Mouse (Mus musculus) olfactory bulb, adult 2 months (tissue): Measurements from ENCODE around the gene Zfp68. TPM values are rescaled to one million over a fixed set of nuclear protein-coding genes. Genes with fewer than 3 reads are reported as not detected.

ENCODE experiments used
- H3K27ac ChIP-seq: fragments of 200-500 bp; 2 replicates; pipeline ENCODE4 v1.5.1; 2012; ENCODE audit warnings: low read depth, low read length; ENCODE audit not compliant: insufficient read depth
- H3K4me1 ChIP-seq: fragments of 200-500 bp; 2 replicates; pipeline ENCODE4 v1.6.1; 2012; ENCODE audit warnings: low read length; ENCODE audit not compliant: control insufficient read depth, insufficient read depth
- H3K4me3 ChIP-seq: fragments of 200-500 bp; 2 replicates; pipeline ENCODE4 v1.5.1; 2012; ENCODE audit warnings: mild to moderate bottlenecking, low read depth, low read length, moderate library complexity; ENCODE audit not compliant: insufficient read depth
- CTCF ChIP-seq: fragments of 200-500 bp; IDR thresholded peaks from 2 replicates; pipeline ENCODE4 v1.5.1; 2012; ENCODE audit warnings: low read depth, mild to moderate bottlenecking, low read length, moderate library complexity; ENCODE audit not compliant: insufficient read depth
- POLR2A ChIP-seq: fragments of 200-500 bp; IDR thresholded peaks from 2 replicates; pipeline ENCODE4 v1.6.1; 2012; ENCODE audit warnings: mild to moderate bottlenecking, low read depth, low read length, moderate library complexity; ENCODE audit not compliant: insufficient read depth
- WGBS: fragments of 180-500 bp; shearing (Covaris S2); methylation state at CpG from one replicate; pipeline ENCODE4 v1.1.7; 2018; 5-methylcytosine and 5-hydroxymethylcytosine counted together
- polyA plus RNA-seq: library from polyadenylated mRNA; stranded (reverse); fragments of >200 nt; gene quantifications from 2 replicates; pipeline ENCODE4 v1.2.4, GENCODE M21; 2012; ENCODE audit warnings: low replicate concordance; ENCODE audit not compliant: missing spikeins, insufficient read depth, insufficient read length

The Zfp68 gene
- polyA plus RNA-seq, result not detected in 2 replicates

DNA sequence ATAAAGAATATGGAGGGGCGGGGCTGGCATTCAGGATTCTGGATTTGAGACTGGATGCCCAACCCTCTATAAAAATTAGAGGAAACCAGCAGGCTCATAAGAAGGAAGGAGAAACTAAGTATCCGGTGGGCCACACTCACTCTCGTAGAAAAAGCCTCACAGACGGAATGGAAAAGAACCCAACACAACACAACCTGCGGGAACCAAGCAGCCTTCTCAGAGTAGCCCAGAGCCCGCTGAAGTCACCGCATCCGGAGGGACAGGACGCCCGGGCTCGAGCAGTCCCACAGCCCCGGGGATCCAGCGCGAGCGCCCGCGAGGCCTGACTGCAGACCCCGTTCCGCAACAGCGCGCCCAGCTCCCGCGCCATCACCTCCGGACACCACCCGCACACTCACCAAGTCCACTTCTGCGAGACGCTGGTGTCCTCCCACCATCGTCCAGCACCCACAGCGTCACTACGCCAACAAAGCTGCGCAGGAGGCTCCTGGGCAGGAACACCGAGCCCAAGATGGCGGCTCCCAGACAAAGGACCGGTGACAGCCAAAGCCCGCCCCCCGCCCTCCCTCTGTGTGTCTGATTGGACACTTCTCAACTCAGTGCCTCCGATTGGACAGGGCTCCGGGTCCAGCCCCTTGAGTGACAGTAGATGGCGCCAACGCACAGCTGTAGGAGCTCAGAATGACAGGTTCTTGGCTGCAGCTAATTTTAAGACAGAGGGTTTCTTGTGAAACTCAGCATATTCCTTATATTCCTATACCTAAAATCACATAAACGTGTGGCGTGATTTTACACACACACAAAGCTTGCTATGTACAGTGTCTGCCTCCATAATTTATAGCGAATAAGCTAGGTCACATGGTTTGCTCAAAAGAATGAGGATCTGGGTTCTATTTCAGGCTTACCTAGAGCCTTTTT, at the start of gene Zfp68:
Gene Zfp68 (minus strand): TSS at position 551 of the 918 bp plus-strand sequence.
- TF ChIP-seq POLR2A (peak; percentile 98), CTCF (no peak)
- Histone ChIP-seq H3K4me3 (peak within 1 kb of the TSS; percentile 98), H3K4me1 (peaks cover 5% of the 10 kb centered on the region), H3K27ac (peak within 1 kb of the TSS; percentile 97)
- under 1% methylated on average over 43 of the region's 43 CpGs for WGBS

- TF ChIP-seq POLR2A (no peak), CTCF (peak; percentile 39; the same call in 1 of the 2 replicates)
- Histone ChIP-seq H3K27ac (no peak overlapping the region), H3K4me3 (no peak overlapping the region), H3K4me1 (no peaks in the 10 kb centered on the region)
- WGBS, result 9% methylated on average over 5 of the region's 5 CpGs
These were observed 39.4 kb upstream of the Zfp68 start for GRCm38 (mm10) chr5:138658922-138659321.

- TF ChIP-seq POLR2A (no peak), CTCF (peak; percentile 45; the same call in 1 of the 2 replicates)
- no peak overlapping the region for H3K4me3 ChIP-seq
- 39% methylated on average over 6 of the region's 6 CpGs for WGBS
- no peak overlapping the region for H3K27ac ChIP-seq
- no peaks in the 10 kb centered on the region for H3K4me1 ChIP-seq
These were observed 38.3 kb upstream of the Zfp68 start for GRCm38 (mm10) chr5:138657854-138658253.

DNA sequence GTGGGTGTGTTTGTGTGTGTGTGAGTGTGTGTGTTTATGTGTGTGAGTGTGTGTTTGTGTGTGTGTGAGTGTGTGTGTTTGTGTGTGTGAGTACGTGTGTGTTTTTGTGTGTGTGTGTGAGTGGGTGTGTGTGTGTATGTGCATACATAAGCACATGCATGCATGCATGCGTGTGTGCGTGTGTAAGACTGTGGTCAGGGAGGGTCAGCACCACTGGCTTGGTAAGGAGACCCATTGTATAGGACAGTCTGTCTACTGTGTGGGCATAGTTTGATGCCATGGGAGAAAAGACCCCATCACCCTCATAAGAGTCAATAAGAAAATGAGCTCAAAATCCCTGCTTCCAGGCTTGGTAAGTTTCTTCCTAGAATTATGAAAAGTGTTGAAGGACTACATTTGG, 37.8 kb upstream of the Zfp68 start:
- no peak for TF ChIP-seq CTCF
- TF ChIP-seq POLR2A, result no peak
- Histone ChIP-seq H3K27ac (no peak overlapping the region), H3K4me3 (no peak overlapping the region), H3K4me1 (no peaks in the 10 kb centered on the region)
- 90% methylated on average over 3 of the region's 3 CpGs for WGBS

GRCm38 (mm10) chr5:138656477-138657156, 37.1 kb upstream of the Zfp68 start:
- Histone ChIP-seq H3K4me1 (no peaks in the 10 kb centered on the region), H3K4me3 (no peak overlapping the region), H3K27ac (no peak overlapping the region)
- 24% methylated on average over 2 of the region's 2 CpGs for WGBS
- no peak for TF ChIP-seq POLR2A
- TF ChIP-seq CTCF, result no peak

GRCm38 (mm10) chr5:138652911-138653310, 33.4 kb upstream of the Zfp68 start:
- WGBS, result 94% methylated on average over 1 of the region's 1 CpGs
- H3K4me1 ChIP-seq, result no peaks in the 10 kb centered on the region

GRCm38 (mm10) chr5:138641761-138642160, 22.2 kb upstream of the Zfp68 start:
- H3K4me1 ChIP-seq, result no peaks in the 10 kb centered on the region
- no peak for TF ChIP-seq CTCF
- TF ChIP-seq POLR2A, result no peak
- H3K4me3 ChIP-seq, result no peak overlapping the region
- 91% methylated on average over 3 of the region's 3 CpGs for WGBS
- H3K27ac ChIP-seq, result no peak overlapping the region

More at GRCm38 (mm10) chr5:138652911-138653310, 33.4 kb upstream of the Zfp68 start:
- H3K27ac ChIP-seq, result no peak overlapping the region
- TF ChIP-seq CTCF (no peak), POLR2A (no peak)
- no peak overlapping the region for H3K4me3 ChIP-seq

DNA sequence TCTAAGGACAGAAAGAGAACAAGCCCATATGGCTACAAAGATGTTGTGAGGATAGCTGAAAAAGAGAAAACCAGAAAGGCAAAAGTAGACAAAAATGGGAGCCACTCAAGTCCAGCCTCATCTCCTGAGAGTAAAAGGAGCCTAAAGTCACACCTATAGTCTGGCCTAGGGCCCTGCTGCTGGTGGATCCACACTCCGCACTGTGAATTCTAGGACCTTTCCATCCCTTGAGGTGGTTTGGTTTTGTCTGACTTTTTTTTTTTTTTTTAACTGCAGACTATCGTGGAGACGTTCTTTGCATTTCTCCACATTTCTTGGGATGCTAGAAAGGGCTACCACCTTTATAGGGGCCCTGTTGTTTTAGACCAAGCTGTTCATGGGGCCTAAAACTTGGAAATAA, 21.5 kb upstream of the Zfp68 start:
- Histone ChIP-seq H3K4me1 (no peaks in the 10 kb centered on the region), H3K27ac (no peak overlapping the region), H3K4me3 (no peak overlapping the region)
- WGBS, result 94% methylated on average over 3 of the region's 3 CpGs
- TF ChIP-seq CTCF (no peak), POLR2A (no peak)

DNA sequence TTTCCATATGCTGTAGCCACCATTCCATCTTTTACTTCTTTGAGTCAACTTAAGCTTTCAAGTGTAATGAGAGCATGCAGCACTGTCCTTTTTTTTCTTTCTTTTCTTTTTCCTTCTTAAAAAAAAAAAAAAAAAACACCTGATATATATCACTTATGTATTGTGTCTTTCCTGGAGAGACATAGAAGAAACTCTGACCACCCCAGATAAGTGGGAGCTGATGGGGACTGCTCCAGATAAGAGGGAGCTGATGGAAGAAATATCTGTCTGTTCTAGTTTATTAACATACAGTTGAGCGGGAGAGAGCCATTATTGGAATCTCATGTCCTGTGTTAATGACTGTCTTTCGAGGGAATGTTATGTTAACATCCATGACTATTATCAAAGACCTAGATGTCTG, 16.9 kb upstream of the Zfp68 start:
- Histone ChIP-seq H3K4me1 (no peaks in the 10 kb centered on the region), H3K27ac (no peak overlapping the region), H3K4me3 (no peak overlapping the region)
- 97% methylated on average over 2 of the region's 2 CpGs for WGBS
- no peak for TF ChIP-seq CTCF
- no peak for TF ChIP-seq POLR2A
